Mouse (Mus musculus): ENCODE data around the gene Fstl1. TPM values are rescaled to one million over a fixed set of nuclear protein-coding genes. Genes with fewer than 3 reads are reported as not detected.

Fstl1 gene
- 10 to 100 TPM; 34.5 to 41.8 TPM for total RNA-seq (2021)
- long read RNA-seq, experiment 1, transcript Fstl1-201 (11 exons, 3,789 nt): major isoform, 29 of 34 reads
- long read RNA-seq, experiment 1, partial matches to known transcripts: 2 of 34 reads
- long read RNA-seq, experiment 1, other reads (novel, unspliced or antisense): 3 of 34 reads
- long read RNA-seq, experiment 2, transcript Fstl1-201 (11 exons, 3,789 nt): major isoform, 42 of 54 reads
- long read RNA-seq, experiment 2, partial matches to known transcripts: 11 of 54 reads
- long read RNA-seq, experiment 2, other reads (novel, unspliced or antisense): 1 of 54 reads

DNA sequence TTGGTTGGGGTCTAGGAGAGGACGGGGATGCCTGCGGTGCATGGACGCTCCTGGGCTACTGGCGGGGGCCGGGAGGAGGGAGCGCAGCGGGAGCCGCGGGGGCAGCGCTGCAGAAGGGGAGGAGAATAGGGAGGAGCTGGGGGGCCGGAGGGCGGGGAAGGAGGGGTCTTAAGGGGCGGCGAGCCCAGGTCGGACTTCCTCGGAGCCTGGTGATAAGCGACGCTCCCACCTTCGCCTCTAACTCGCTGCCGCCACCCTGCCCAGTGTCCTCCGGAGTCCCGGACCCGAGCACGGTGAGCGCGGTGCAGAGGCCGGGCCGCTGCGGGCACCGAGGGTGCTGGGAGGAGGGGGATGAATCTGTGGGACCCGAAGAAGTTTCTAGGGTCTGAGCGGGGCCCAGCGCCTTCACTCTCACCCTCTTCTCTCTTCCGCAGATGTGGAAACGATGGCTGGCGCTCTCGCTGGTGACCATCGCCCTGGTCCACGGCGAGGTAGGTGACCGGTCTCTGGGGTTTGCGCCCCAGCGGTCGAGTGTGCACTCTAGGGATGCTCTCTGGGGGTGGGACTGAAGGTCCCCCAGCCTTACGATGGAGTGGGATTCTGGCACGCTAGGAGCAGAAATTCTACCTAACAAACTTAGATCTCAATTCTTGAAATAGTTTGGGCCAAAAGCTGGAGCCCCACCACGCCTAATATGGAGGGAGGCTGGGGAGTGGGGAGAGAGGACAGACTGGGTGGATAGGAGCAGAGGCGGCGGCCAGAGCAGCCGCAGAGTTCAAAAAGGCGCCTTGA is at the start of gene Fstl1:
TSS of gene Fstl1 (plus strand) at position 14 of the 792 bp plus-strand sequence.
- TF ChIP-seq CTCF (conservative IDR thresholded peaks at IDR 0.05): no peak
- DNase-seq (ENCODE audit: low spot score in 2 of 2): peak; percentile 35 to 59
- peak within 1 kb of the TSS; percentile 95 for H3K4me3 ChIP-seq
- H3K27ac ChIP-seq: peak within 1 kb of the TSS; percentile 89

DNA sequence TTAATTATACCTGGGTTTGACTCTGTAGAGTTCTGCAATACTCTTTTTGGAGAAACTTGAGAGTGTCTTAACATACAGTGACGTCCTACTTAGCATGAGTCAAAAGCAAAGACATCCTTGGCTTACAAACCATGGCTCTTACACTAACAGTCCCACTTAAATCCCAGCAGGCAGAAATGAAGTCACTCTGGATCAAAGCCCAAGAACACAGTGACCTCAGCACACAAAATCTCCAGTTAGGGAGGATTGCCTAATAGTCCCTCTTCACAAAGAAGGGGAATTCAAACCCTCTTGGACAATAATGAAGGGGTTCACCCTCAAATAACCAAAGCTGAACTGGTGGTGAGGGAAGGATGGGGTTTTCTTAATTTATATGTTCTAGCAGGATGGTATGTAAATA is 48.0 kb upstream of the Fstl1 start:
- DNase-seq (ENCODE audit: low spot score in 2 of 2): no peak
- no peak for TF ChIP-seq CTCF (conservative IDR thresholded peaks at IDR 0.05)
- Histone ChIP-seq H3K27ac (no peak overlapping the region), H3K4me3 (no peak overlapping the region)

DNA sequence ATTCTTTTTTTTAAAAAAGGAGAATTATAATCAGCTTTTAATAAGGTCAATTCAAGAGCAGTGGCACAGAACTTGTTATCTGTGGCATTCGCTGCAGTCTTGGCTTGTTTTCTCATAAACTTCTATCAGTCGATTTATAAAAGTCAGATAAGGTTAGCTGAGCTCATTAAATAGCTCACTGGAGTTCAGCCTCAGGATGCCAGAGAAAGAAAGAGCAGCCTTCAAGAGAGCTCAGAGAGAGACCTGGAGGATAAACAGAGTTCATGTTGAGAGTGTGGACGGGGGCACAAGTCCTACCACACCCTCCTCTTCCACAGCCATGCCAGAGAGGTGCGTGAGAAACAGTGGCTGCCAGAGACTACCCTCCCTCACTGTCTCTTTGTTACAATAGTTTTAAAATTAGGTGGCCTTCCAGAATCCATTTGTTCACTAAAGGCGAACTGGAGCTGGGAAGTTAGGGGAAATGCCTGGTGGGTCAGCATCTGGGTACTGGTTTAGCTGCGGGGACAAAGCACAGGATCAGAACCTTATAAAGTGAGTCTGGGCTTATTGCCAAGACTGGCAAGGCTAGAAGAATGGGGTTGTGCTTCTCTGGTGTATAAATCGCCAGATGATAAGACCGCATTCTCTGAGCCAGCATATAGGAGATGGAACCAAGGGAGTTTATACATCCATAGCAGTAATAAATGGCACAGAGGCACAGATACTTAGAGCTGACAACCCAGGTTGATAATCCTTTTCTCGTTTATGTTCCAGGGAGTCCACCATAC is 47.1 kb upstream of the Fstl1 start:
- no peak for DNase-seq (ENCODE audit: low spot score in 2 of 2)
- no peak overlapping the region for H3K4me3 ChIP-seq
- H3K27ac ChIP-seq: no peak overlapping the region
- no peak for TF ChIP-seq CTCF (conservative IDR thresholded peaks at IDR 0.05)

DNA sequence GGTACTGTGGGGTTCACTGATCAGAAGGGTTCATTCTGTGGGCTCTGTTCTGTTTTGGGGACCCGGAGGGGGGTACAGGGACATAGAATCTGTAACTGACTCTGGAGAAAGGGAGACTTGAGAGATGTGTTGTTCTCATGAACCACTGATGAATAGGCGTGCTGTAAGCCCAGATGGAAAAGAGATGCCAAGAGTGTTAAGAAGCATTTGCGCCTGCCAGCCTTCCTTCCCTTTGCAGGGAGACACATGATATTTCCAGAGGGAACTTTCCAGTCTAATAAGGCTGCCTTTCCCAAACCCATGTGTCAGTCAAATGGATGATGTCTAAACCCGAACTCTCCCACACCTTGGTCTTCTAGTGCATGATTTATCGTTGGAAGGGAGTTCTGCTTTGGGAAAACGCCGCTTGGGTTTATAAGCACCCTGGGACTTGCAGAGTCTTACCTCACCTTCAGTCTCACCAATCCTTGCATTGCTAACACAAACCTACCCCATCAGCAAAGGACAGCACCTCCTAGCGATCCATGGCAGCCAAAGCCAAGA is 46.3 kb upstream of the Fstl1 start:
- no peak for TF ChIP-seq CTCF (conservative IDR thresholded peaks at IDR 0.05)
- DNase-seq (ENCODE audit: low spot score in 2 of 2): no peak
- Histone ChIP-seq H3K27ac (no peak overlapping the region; the same call in 1 of the 2 replicates), H3K4me3 (no peak overlapping the region)

DNA sequence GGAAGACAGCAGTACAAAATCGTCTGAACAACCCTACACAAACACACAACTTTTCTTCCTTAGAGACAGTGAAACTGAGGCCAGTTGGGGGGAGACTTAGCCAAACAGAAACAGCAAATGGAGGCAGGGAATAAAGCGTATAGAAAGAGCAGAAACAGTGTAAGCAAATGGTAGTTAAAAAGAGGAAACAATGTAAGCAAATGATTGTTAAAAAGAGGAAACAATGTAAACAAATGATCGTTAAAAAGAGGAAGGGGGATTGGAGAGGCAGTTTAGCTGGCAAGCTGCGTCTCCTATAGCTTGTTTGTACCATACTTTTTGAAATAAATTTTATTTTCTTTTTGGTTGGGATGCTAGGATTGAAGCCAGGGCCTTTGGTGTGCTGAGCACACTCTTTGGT is 45.2 kb upstream of the Fstl1 start:
- no peak for DNase-seq (ENCODE audit: low spot score in 2 of 2)
- no peak for TF ChIP-seq CTCF (conservative IDR thresholded peaks at IDR 0.05)
- no peak overlapping the region for H3K4me3 ChIP-seq
- no peak overlapping the region for H3K27ac ChIP-seq

DNA sequence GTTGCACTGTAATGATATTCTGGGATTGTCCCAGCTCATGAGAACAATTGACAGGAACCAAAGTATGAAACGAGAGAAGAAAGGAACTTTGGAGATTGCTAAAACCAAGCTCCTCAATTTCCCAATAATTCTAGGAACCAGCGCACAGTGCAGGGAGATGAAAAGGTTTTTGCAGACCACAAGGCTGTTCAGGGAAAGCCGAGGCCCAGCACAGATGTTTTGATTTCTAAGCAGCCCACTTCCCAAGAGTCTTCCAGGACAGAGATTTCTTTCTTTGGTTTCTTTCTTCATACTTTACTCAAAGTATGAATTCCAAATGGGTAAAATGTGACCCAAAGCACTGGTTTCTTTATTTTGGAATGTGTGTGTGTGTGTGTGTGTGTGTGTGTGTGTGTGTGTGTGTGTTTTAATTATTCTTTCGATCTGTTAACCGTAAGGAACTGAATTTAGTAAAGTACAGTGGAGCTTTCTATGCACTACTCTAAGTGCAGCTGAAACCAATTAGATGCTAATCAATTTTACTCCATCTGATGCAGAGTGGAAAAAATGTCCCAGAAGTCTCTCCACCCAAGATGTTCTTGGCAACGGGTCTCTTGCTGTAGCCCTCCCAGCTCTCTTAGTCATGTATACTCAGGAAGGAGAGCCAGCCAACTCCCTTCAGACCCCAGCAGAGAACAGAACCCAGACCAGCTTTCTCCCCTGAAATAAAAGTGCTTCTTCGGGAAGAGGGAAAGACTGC is 44.5 kb upstream of the Fstl1 start:
- TF ChIP-seq CTCF (conservative IDR thresholded peaks at IDR 0.05): no peak
- Histone ChIP-seq H3K4me3 (no peak overlapping the region), H3K27ac (peak overlapping the region; percentile 57; the same call in 1 of the 2 replicates)
- DNase-seq (ENCODE audit: low spot score in 2 of 2): peak in 1 of 2 experiments; percentile 41

DNA sequence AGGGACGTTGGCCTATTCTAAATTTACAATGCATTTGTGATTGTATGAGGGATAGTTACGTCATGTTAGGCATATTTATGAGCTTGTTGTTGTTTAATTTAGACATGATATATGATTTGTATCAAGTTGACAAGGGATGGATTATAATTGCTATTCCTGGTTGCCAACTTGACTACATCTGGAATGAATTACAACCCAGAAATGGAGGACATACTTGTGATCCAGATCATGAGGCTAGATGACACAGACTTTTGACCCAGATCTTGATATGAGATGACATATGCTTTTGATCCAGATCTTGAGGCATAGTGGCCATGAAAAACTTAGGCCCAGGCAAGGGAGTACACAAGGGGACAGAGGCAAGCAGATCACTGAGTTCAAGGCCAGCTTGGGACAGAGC is 36.6 kb upstream of the Fstl1 start:
- no peak for TF ChIP-seq CTCF (conservative IDR thresholded peaks at IDR 0.05)
- no peak for DNase-seq (ENCODE audit: low spot score in 2 of 2)
- Histone ChIP-seq H3K4me3 (no peak overlapping the region), H3K27ac (no peak overlapping the region)

DNA sequence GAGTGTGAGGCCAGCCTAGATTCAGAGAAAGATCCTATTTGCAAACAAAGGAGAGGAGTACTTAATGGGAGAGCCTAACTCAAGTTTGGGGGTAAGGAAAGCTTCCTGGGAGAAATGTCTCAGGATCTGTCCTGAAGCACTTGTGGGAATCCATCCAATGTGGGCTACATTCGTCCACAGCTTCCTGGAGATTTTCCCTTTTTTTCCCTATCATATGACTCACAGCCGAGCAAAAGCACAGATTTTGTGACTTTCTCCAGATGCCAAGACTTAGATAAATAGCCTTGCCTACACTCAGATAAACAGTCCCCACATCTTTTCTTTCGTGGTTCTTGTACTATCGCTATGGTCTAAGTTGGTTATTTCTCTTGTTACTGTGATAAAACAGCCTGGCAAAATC is 34.4 kb upstream of the Fstl1 start:
- Histone ChIP-seq H3K4me3 (no peak overlapping the region), H3K27ac (no peak overlapping the region)
- no peak for TF ChIP-seq CTCF (conservative IDR thresholded peaks at IDR 0.05)
- DNase-seq (ENCODE audit: low spot score in 2 of 2): no peak

DNA sequence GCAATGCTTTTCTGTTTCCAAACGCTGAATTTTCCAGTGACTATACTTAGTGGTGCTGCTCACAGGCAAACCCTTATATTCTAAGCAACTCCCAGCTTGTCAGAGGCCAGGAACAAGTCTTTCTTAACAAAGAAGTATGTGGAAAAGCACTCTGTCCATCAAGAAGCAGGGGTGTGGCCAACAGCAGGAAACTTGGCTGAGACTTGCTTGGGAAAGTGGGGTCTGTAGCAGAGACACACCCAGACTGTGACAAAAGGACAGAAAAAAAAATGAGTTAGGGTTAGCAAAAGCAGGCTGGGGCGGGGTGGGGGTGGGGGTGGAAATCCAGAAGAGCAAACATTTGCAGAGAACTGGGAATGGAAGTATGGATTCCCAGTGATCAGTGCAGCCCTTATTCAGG is 23.8 kb upstream of the Fstl1 start:
- DNase-seq (ENCODE audit: low spot score in 2 of 2): no peak
- no peak for TF ChIP-seq CTCF (conservative IDR thresholded peaks at IDR 0.05)
- H3K27ac ChIP-seq: no peak overlapping the region
- H3K4me3 ChIP-seq: no peak overlapping the region

DNA sequence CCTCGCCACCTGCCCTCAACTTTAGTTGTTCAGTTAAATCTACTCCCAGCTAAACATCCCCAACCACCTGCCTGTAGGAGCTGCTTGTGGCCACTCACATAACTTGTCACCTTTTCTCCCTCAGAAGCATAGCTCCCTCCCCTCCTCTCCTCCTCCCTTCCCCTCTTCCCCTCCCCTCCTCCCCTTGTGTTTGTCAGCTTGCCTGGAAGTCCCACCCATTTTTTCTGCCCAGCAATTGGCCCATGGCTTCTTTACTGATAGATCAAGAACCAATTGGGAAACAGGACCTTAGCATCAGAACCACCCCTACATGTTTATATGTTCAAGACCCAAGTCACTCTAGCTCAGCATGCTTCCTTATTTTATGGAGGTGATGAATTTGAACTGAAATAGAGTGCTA is 22.9 kb upstream of the Fstl1 start:
- no peak for DNase-seq (ENCODE audit: low spot score in 2 of 2)
- Histone ChIP-seq H3K27ac (no peak overlapping the region), H3K4me3 (no peak overlapping the region)
- no peak for TF ChIP-seq CTCF (conservative IDR thresholded peaks at IDR 0.05)

DNA sequence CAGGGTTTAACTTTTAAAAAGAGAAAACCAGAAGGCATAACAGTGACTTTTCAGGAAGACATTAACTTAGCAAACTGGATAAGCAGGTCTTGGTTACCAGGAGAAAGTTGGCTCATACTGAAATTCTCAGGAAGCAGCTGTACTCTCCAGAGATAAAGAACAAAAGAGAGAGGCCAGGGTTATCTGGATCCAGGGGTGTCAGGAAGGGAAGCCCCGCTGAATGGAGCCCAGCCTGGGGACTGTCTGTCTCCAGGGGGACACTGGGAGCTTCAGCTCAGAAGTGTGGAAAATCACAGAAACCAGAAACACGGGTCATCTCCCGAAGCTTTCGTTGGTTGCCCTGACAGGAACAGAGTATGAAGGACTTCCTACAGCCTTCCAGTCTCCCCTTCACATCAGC is 22.2 kb upstream of the Fstl1 start:
- no peak for TF ChIP-seq CTCF (conservative IDR thresholded peaks at IDR 0.05)
- H3K27ac ChIP-seq: no peak overlapping the region
- DNase-seq (ENCODE audit: low spot score in 2 of 2): no peak
- H3K4me3 ChIP-seq: no peak overlapping the region

DNA sequence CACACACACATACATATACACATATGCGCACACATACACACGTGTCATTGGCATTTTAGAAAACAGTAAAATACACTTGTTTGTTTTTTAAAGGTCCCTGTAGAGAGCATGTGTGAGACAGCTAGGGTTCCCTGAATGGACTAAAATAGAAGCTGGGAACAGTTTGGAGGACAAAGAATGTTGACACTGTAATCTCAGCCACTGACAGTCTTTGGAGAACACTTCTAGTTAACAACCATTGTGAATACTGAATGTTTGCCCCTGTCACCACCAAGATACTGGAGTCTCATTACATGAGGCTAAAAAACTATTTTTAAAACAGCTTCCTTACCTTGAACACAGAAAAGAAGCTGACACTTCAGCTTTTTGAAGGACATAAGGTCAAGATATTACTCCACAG is 19.4 kb upstream of the Fstl1 start:
- no peak overlapping the region for H3K4me3 ChIP-seq
- no peak for TF ChIP-seq CTCF (conservative IDR thresholded peaks at IDR 0.05)

More for the DNA sequence above, 19.4 kb upstream of the Fstl1 start:
- no peak overlapping the region for H3K27ac ChIP-seq
- DNase-seq (ENCODE audit: low spot score in 2 of 2): no peak
